Mouse (Mus musculus): ENCODE results near the gene H2-DMb1.

H2-DMb1 gene

GRCm38 (mm10) chr17:34196491-34196890 lies 43.6 kb downstream of the H2-DMb1 start:
- DNase-seq (ENCODE audit: low spot score in 2 of 2): peak; percentile 85 to 89

GRCm38 (mm10) chr17:34196941-34197894 lies 44.3 kb downstream of the H2-DMb1 start, which contains the start of gene Psmb8:
TSS of gene Psmb8 (plus strand) at chr17:34197721.
- DNase-seq (ENCODE audit: low spot score in 2 of 2): peak; percentile 82 to 85

GRCm38 (mm10) chr17:34197904-34198520 lies 45.1 kb downstream of the H2-DMb1 start:
- peak; percentile 69 to 74 for DNase-seq (ENCODE audit: low spot score in 2 of 2)

GRCm38 (mm10) chr17:34198521-34198912 lies 45.6 kb downstream of the H2-DMb1 start:
- DNase-seq (ENCODE audit: low spot score in 2 of 2): no peak

GRCm38 (mm10) chr17:34199050-34199619 lies 46.3 kb downstream of the H2-DMb1 start:
- no peak for DNase-seq (ENCODE audit: low spot score in 2 of 2)

- no peak for DNase-seq (ENCODE audit: low spot score in 2 of 2)
Observed at GRCm38 (mm10) chr17:34200047-34200446, 47.2 kb downstream of the H2-DMb1 start.

- peak in 1 of 2 experiments; percentile 68 for DNase-seq (ENCODE audit: low spot score in 2 of 2)
Observed at GRCm38 (mm10) chr17:34200772-34201505, 48.1 kb downstream of the H2-DMb1 start.

GRCm38 (mm10) chr17:34201506-34202055 lies 48.7 kb downstream of the H2-DMb1 start:
- no peak for DNase-seq (ENCODE audit: low spot score in 2 of 2)

- no peak for DNase-seq (ENCODE audit: low spot score in 2 of 2)
Observed at GRCm38 (mm10) chr17:34202760-34203442, 50.0 kb downstream of the H2-DMb1 start.

- DNase-seq (ENCODE audit: low spot score in 2 of 2): no peak
Observed at GRCm38 (mm10) chr17:34203444-34203843, 50.6 kb downstream of the H2-DMb1 start, which contains the start of gene Tap2. TSS of gene Tap2 (plus strand) at chr17:34203527.

GRCm38 (mm10) chr17:34204303-34205010 lies 51.6 kb downstream of the H2-DMb1 start:
- DNase-seq (ENCODE audit: low spot score in 2 of 2): peak; percentile 91 to 98

- peak; percentile 60 for DNase-seq (ENCODE audit: low spot score in 2 of 2)
Observed at GRCm38 (mm10) chr17:34205021-34205745, 52.3 kb downstream of the H2-DMb1 start.

GRCm38 (mm10) chr17:34205746-34206176 lies 52.9 kb downstream of the H2-DMb1 start:
- peak; percentile 22 to 53 for DNase-seq (ENCODE audit: low spot score in 2 of 2)

GRCm38 (mm10) chr17:34206731-34207130 lies 53.9 kb downstream of the H2-DMb1 start:
- peak in 1 of 2 experiments; percentile 2 for DNase-seq (ENCODE audit: low spot score in 2 of 2)

GRCm38 (mm10) chr17:34207456-34207855 lies 54.6 kb downstream of the H2-DMb1 start:
- peak; percentile 40 to 41 for DNase-seq (ENCODE audit: low spot score in 2 of 2)

- peak in 1 of 2 experiments; percentile 2 for DNase-seq (ENCODE audit: low spot score in 2 of 2)
Observed at GRCm38 (mm10) chr17:34207866-34208265, 55.0 kb downstream of the H2-DMb1 start.

GRCm38 (mm10) chr17:34208421-34208820 lies 55.5 kb downstream of the H2-DMb1 start:
- DNase-seq (ENCODE audit: low spot score in 2 of 2): peak in 1 of 2 experiments; percentile 7

GRCm38 (mm10) chr17:34209680-34210079 lies 56.8 kb downstream of the H2-DMb1 start:
- DNase-seq (ENCODE audit: low spot score in 2 of 2): peak; percentile 36 to 50

Measured in thymus, postnatal 10 days (tissue).